Mouse (Mus musculus) midbrain, embryonic 14.5 days (tissue): ENCODE results near the gene Olfr353. TPM values are rescaled to one million over a fixed set of nuclear protein-coding genes. Genes with fewer than 3 reads are reported as not detected.
A peak's percentile ranks its signal among the peaks of the same experiment; 100 is the strongest.

Experiments used
- ATAC-seq: fragments of 200-750 bp; cut with Nextera tagmentation; 2 replicates; pipeline ENCODE4 v1.8.0; 2017; ENCODE audit warnings: moderate number of reproducible peaks, moderate library complexity; ENCODE audit not compliant: low FRiP score, low TSS enrichment
- DNase-seq: peaks from one replicate; pipeline ENCODE4 v3.0.0-alpha.2; 2015
- H3K27ac ChIP-seq: fragments of 300-500 bp; sonication (generic); replicated peaks from 2 replicates; pipeline ENCODE4 v1.5.1; 2014; ENCODE audit warnings: mild to moderate bottlenecking, low read depth, low read length, moderate library complexity
- H3K27me3 ChIP-seq: fragments of 300-500 bp; sonication (generic); 2 replicates; pipeline ENCODE4 v1.6.1; 2014; ENCODE audit warnings: low read length, control low read depth, mixed read lengths; ENCODE audit not compliant: control insufficient read depth, insufficient read depth
- H3K36me3 ChIP-seq: fragments of 300-500 bp; sonication (generic); 2 replicates; pipeline ENCODE4 v1.6.1; 2014; ENCODE audit warnings: low read length, control low read depth; ENCODE audit not compliant: control insufficient read depth, insufficient read depth
- H3K4me1 ChIP-seq: fragments of 300-500 bp; sonication (generic); 2 replicates; pipeline ENCODE4 v1.6.1; 2014; ENCODE audit warnings: mild to moderate bottlenecking, antibody characterized with exemption, low read length, control low read depth; ENCODE audit not compliant: control insufficient read depth, insufficient read depth
- H3K4me2 ChIP-seq: fragments of 300-500 bp; sonication (generic); 2 replicates; pipeline ENCODE4 v1.6.1; 2014; ENCODE audit warnings: mild to moderate bottlenecking, low read length, moderate library complexity
- H3K4me3 ChIP-seq: fragments of 300-500 bp; sonication (generic); replicated peaks from 2 replicates; pipeline ENCODE4 v1.5.1; 2014; ENCODE audit warnings: low read depth, low read length
- H3K9ac ChIP-seq: fragments of 300-500 bp; sonication (generic); replicated peaks from 2 replicates; pipeline ENCODE4 v1.6.1; 2014; ENCODE audit warnings: mild to moderate bottlenecking, low read length, moderate library complexity
- H3K9me3 ChIP-seq: fragments of 300-500 bp; sonication (generic); 2 replicates; pipeline ENCODE4 v1.6.1; 2016; ENCODE audit warnings: low read length, control low read depth, mixed read lengths; ENCODE audit not compliant: control insufficient read depth
- WGBS: fragments of 180-500 bp; shearing (Covaris S2); extraction: QIAGEN DNeasy Blood & Tissue Kit; methylation state at CpG from one replicate; pipeline ENCODE4 v1.1.7; 2014; 5-methylcytosine and 5-hydroxymethylcytosine counted together
- polyA plus RNA-seq: library from polyadenylated mRNA; unstranded; fragments of >200 nt; fragmentation: Nextera tagmentation; extraction: Ambion mirVana; gene quantifications from 2 replicates; pipeline ENCODE4 v1.2.1, GENCODE M21; 2014

The Olfr353 gene
- polyA plus RNA-seq: not detected in 2 replicates

DNA sequence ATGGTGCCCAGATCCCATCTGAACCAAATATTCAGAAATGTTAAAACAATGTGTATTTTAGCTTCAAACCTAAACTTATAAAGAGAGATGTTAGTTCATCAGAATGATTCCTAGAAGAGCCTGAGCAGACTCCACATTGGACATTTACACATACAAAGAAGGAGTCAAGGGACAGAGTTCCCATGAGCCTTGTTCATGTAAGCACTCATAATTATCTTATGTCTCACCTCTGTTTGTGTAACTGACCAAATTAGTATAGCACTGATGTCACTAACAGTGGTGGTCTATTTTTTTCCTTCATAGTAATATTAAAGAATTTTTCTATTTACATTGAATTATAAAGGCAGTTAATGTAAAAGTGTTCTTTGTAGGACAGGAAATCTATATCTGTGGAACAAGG lies at the start of gene Olfr353:
TSS of gene Olfr353 (minus strand) at position 101 of the 400 bp plus-strand sequence.
- Histone ChIP-seq H3K9ac (no peak within 1 kb of the TSS), H3K4me2 (no peak within 1 kb of the TSS), H3K27ac (no peak within 1 kb of the TSS), H3K4me1 (no peaks in the 10 kb centered on the region), H3K4me3 (no peak within 1 kb of the TSS), H3K27me3 (no peaks in the 10 kb centered on the region), H3K9me3 (peaks cover 10% of the 10 kb centered on the region; the same call in 1 of the 2 replicates), H3K36me3 (no peaks in the 10 kb centered on the region)
- no peak for DNase-seq
- no peak for ATAC-seq

DNA sequence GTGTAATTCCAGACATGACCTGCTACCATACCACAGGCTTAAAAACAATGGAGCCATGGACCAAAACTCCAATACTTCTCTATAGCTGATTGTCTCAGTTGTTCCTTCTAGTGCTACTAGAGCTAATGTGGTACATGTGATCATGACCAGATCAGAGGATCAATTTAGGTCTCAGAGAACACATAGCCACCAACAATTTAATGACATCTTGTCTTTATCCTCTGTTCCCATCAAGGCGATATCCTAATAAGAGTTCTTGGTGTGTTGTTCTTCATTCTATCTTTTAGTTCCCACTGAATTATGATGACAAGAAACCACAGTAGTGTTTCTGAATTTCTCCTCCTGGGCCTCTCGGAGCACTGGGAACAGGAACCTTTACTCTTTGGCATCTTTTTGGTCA lies 44.1 kb upstream of the Olfr353 start, which contains the start of gene Olfr356:
TSS of gene Olfr356 (plus strand) at position 301 of the 400 bp plus-strand sequence.
- H3K27ac ChIP-seq: no peak within 1 kb of the TSS
- no peak for DNase-seq
- H3K4me1 ChIP-seq: no peaks in the 10 kb centered on the region
- 74% methylated on average over 2 of the region's 2 CpGs for WGBS
- H3K27me3 ChIP-seq: no peaks in the 10 kb centered on the region
- no peak within 1 kb of the TSS for H3K4me2 ChIP-seq
- no peak within 1 kb of the TSS for H3K4me3 ChIP-seq
- peaks cover 15% of the 10 kb centered on the region; the same call in 1 of the 2 replicates for H3K9me3 ChIP-seq
- H3K36me3 ChIP-seq: no peaks in the 10 kb centered on the region
- no peak for ATAC-seq
- no peak within 1 kb of the TSS for H3K9ac ChIP-seq

DNA sequence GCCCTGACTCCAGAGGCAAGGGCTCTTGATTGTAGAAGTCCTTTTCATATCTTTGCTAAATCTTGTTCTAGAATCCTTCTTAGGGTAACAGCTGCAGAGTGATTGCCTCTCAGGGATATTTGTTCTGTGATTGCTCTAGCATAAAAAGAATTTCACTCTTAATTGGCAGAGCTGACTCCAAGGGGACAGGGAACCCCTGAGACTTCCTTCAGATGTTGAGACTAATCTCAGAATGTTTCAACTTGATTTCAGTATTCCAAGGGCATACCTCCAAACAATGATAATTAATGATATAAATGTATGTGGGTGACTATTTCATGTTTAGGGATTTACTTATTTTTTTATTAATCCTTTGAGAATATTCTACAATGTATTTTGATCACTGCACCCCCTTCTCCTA lies 36.1 kb upstream of the Olfr353 start, which contains the start of gene Olfr355:
TSS of gene Olfr355 (minus strand) at position 101 of the 400 bp plus-strand sequence.
- DNase-seq (no peak), ATAC-seq (no peak)
- no peaks in the 10 kb centered on the region; the same call in 1 of the 2 replicates for H3K9me3 ChIP-seq
- no peak within 1 kb of the TSS for H3K9ac ChIP-seq
- no peak within 1 kb of the TSS for H3K4me2 ChIP-seq
- H3K27ac ChIP-seq: no peak within 1 kb of the TSS
- H3K4me3 ChIP-seq: no peak within 1 kb of the TSS
- no peaks in the 10 kb centered on the region for H3K27me3 ChIP-seq
- H3K4me1 ChIP-seq: no peaks in the 10 kb centered on the region
- H3K36me3 ChIP-seq: no peaks in the 10 kb centered on the region

DNA sequence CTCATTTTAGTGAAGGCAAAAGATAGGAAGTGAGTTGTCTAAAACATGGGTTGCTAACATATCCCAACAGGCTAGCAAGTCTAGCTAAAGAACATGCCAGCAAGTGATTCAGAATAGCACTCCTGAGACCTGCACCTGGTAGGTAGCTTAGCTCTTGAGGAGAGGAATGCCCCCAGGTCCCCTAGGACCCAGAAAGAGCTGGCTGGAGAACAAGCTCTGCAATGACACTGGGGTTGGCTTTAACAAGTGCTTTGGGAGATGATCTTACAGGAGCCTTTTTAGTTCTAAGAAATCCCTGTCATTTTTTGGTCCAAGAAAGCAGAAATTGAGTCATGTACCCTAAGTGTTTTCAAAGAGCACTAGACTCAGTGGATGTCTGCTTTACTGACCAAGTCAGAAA lies 12.6 kb upstream of the Olfr353 start, which contains the start of gene Olfr354:
TSS of gene Olfr354 (plus strand) at position 301 of the 400 bp plus-strand sequence.
- no peak for ATAC-seq
- H3K4me3 ChIP-seq: no peak within 1 kb of the TSS

DNA sequence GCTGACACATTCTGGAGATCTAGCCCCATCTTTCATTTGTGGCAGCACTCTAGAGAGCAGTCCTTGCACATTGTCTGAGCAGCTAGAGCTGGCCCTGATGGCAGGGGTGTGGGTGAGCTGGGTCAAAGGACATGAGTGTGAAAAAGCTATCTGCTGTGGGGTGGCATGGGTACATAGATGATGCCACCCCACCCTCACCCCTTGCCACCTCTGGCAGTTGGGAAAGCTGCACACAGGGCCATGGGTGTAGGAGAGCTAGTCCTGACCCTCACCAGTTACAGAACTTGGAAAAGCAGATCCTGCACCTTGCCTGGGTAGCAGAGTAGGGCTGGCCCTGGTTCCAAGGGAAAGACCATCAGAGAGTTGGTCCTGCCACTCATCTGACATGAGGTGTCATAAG lies 4.4 kb upstream of the Olfr353 start:
- H3K27me3 ChIP-seq: no peaks in the 10 kb centered on the region
- H3K4me3 ChIP-seq: no peak overlapping the region
- H3K4me1 ChIP-seq: no peaks in the 10 kb centered on the region
- ATAC-seq (peak; percentile 40; the same call in 1 of the 2 replicates), DNase-seq (no peak)
- peaks cover 8% of the 10 kb centered on the region; the same call in 1 of the 2 replicates for H3K9me3 ChIP-seq
- H3K9ac ChIP-seq: no peak overlapping the region
- no peak overlapping the region for H3K27ac ChIP-seq
- no peak overlapping the region for H3K4me2 ChIP-seq
- no peaks in the 10 kb centered on the region for H3K36me3 ChIP-seq

More for the DNA sequence above, 12.6 kb upstream of the Olfr353 start, which contains the start of gene Olfr354:
- H3K27ac ChIP-seq: no peak within 1 kb of the TSS
- H3K9ac ChIP-seq: no peak within 1 kb of the TSS
- no peaks in the 10 kb centered on the region for H3K4me1 ChIP-seq
- no peak for DNase-seq
- H3K9me3 ChIP-seq: peaks cover 19% of the 10 kb centered on the region
- no peak within 1 kb of the TSS for H3K4me2 ChIP-seq
- no peaks in the 10 kb centered on the region for H3K27me3 ChIP-seq
- no peaks in the 10 kb centered on the region for H3K36me3 ChIP-seq

DNA sequence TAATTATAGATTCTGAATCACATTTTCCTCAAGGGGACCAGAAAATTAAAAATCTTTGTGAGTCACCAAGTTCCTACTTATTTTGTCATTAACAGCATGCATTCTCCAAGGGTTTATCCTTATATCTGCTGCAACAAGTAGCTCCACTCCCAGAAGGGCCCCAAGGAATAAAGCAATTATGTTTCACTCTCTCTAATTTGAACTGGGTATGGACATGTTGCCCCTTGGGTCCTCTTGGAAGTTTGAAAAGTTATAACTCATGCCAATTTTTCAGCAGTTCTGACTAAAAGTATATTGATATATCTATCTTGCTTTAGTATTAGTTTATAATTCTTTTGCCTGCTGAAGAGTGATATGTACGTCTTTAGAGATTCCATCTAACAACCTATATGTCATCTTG lies 24.6 kb downstream of the Olfr353 start, which contains the start of gene Olfr352:
TSS of gene Olfr352 (plus strand) at position 301 of the 400 bp plus-strand sequence.
- H3K9ac ChIP-seq: no peak within 1 kb of the TSS
- H3K36me3 ChIP-seq: no peaks in the 10 kb centered on the region
- ATAC-seq (no peak), DNase-seq (no peak)
- no peaks in the 10 kb centered on the region for H3K27me3 ChIP-seq
- no peaks in the 10 kb centered on the region for H3K4me1 ChIP-seq
- H3K4me3 ChIP-seq: no peak within 1 kb of the TSS
- H3K4me2 ChIP-seq: no peak within 1 kb of the TSS
- 82% methylated on average over 1 of the region's 1 CpGs for WGBS
- H3K27ac ChIP-seq: no peak within 1 kb of the TSS
- peaks cover 19% of the 10 kb centered on the region for H3K9me3 ChIP-seq

DNA sequence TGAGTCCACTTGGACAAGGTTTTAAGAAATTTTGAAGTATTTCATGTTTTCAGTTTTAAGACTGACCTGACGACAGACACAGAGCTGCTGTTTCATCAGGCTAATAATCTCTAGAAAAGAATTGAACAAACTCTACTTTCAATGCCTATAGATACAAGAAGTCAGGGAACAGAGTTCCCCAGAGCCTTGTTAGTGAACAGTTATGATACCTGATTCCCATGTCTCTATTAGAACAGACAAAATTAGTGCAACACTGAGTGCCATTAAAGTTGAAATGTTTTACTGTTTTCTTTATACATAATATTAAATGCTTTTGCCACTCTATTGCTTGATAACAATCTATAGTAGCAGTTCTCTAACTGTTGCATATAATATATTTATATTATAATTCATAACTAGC lies 30.2 kb downstream of the Olfr353 start, which contains the start of gene Olfr351:
TSS of gene Olfr351 (minus strand) at position 101 of the 400 bp plus-strand sequence.
- WGBS: 80% methylated on average over 1 of the region's 1 CpGs
- Histone ChIP-seq H3K4me2 (no peak within 1 kb of the TSS), H3K4me3 (no peak within 1 kb of the TSS), H3K9ac (no peak within 1 kb of the TSS), H3K9me3 (peaks cover 10% of the 10 kb centered on the region), H3K27ac (no peak within 1 kb of the TSS), H3K27me3 (no peaks in the 10 kb centered on the region), H3K36me3 (no peaks in the 10 kb centered on the region), H3K4me1 (no peaks in the 10 kb centered on the region)
- ATAC-seq: no peak
- DNase-seq: no peak

DNA sequence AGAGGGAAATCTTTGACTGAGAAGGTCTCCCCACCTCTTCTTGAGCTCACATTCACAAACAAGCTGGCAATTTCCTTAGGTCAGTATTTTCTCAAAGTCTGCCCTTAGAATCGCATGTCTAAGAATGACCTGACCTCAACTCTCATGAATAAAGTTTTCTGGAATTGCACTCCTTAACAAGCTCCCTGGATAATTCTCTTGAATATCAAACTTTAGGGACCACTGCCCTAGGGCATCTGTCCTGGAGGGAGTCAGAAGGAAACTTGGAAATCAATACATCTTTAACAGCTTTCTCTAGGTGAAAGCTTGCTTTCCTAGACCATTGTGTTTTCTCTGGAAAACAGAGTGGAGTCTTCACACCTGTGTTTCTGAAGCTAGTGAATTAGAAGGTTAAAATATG lies 46.7 kb downstream of the Olfr353 start, which contains the start of gene Olfr350:
TSS of gene Olfr350 (plus strand) at position 301 of the 400 bp plus-strand sequence.
- no peak for ATAC-seq

More for the DNA sequence above, 46.7 kb downstream of the Olfr353 start, which contains the start of gene Olfr350:
- WGBS: 94% methylated on average over 1 of the region's 1 CpGs
- no peak within 1 kb of the TSS for H3K9ac ChIP-seq
- H3K4me1 ChIP-seq: no peaks in the 10 kb centered on the region
- H3K36me3 ChIP-seq: no peaks in the 10 kb centered on the region
- H3K4me3 ChIP-seq: no peak within 1 kb of the TSS
- no peak within 1 kb of the TSS for H3K27ac ChIP-seq
- H3K27me3 ChIP-seq: no peaks in the 10 kb centered on the region
- DNase-seq: no peak
- peaks cover 10% of the 10 kb centered on the region; the same call in 1 of the 2 replicates for H3K9me3 ChIP-seq
- no peak within 1 kb of the TSS for H3K4me2 ChIP-seq
